Mouse (Mus musculus) midbrain, embryonic 11.5 days (tissue): ENCODE results near the gene Supt6. TPM values are rescaled to one million over a fixed set of nuclear protein-coding genes. Genes with fewer than 3 reads are reported as not detected.

Experiments
- ATAC-seq: fragments of 200-750 bp; cut with Nextera tagmentation; 2 replicates; pipeline ENCODE4 v1.8.0; 2017; ENCODE audit warnings: moderate TSS enrichment, moderate library complexity; ENCODE audit not compliant: low FRiP score
- DNase-seq: peaks from one replicate; pipeline ENCODE4 v3.0.0; 2015; ENCODE audit warnings: low spot score; ENCODE audit errors: missing footprints
- H3K27ac ChIP-seq: fragments of 300-500 bp; sonication (generic); 2 replicates; pipeline ENCODE4 v1.5.1; 2014; ENCODE audit warnings: low read depth, low read length
- H3K27me3 ChIP-seq: fragments of 300-500 bp; sonication (generic); 2 replicates; pipeline ENCODE4 v1.6.1; 2014; ENCODE audit warnings: mild to moderate bottlenecking, low read length, moderate library complexity, mixed read lengths; ENCODE audit not compliant: control insufficient read depth, insufficient read depth
- H3K36me3 ChIP-seq: fragments of 300-500 bp; sonication (generic); 2 replicates; pipeline ENCODE4 v1.6.1; 2014; ENCODE audit warnings: mild to moderate bottlenecking, low read length, moderate library complexity, mixed read lengths; ENCODE audit not compliant: control insufficient read depth, insufficient read depth
- H3K4me1 ChIP-seq: fragments of 300-500 bp; sonication (generic); 2 replicates; pipeline ENCODE4 v1.6.1; 2014; ENCODE audit warnings: low read length; ENCODE audit not compliant: control insufficient read depth, insufficient read depth
- H3K4me2 ChIP-seq: fragments of 300-500 bp; sonication (generic); 2 replicates; pipeline ENCODE4 v1.6.1; 2014; ENCODE audit warnings: mild to moderate bottlenecking, moderate library complexity
- H3K4me3 ChIP-seq: fragments of 300-500 bp; sonication (generic); 2 replicates; pipeline ENCODE4 v1.5.1; 2014; ENCODE audit warnings: low read depth, low read length
- H3K9ac ChIP-seq: fragments of 300-500 bp; sonication (generic); 2 replicates; pipeline ENCODE4 v1.6.1; 2014; ENCODE audit warnings: low read length
- H3K9me3 ChIP-seq: fragments of 300-500 bp; sonication (generic); 2 replicates; pipeline ENCODE4 v1.6.1; 2016; ENCODE audit warnings: low read length; ENCODE audit not compliant: control insufficient read depth
- WGBS: fragments of 180-500 bp; shearing (Covaris S2); extraction: QIAGEN DNeasy Blood & Tissue Kit; methylation state at CpG from one replicate; pipeline ENCODE4 v1.1.7; 2014; 5-methylcytosine and 5-hydroxymethylcytosine counted together
- microRNA-seq: library from miRNA; unstranded; fragments of <30 nt; microRNA quantifications from one replicate; pipeline ENCODE4, GENCODE M21; 2017
- polyA plus RNA-seq: library from polyadenylated mRNA; unstranded; fragments of >200 nt; fragmentation: Nextera tagmentation; extraction: Ambion mirVana; gene quantifications from 2 replicates; pipeline ENCODE4 v1.2.1, GENCODE M21; 2014

The Supt6 gene
- polyA plus RNA-seq, 1 experiment from 2014 or later, result 25.2 TPM

DNA sequence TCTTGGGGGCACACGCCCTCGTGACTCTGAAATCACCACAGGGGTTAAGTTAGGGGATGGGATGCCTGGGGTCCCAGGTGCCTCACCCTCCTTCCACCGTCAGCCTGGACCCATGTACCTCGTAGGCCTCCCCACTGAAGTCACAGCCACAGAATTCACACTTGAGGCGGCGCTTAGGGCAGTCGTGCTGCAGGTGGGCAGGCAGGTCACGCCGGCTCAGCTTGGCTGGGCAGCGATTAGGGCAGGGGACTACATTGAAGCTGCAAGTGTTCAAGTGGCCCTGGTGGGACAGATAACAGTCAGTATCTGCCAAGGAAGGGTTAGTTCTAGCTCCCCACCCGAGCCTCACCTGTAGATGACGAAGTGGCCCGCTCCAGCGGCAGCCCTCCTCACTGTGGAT is 84.6 kb downstream of the Supt6 start:
- H3K4me1 ChIP-seq, result peaks cover 24% of the 10 kb centered on the region
- DNase-seq, result no peak
- H3K27me3 ChIP-seq, result no peaks in the 10 kb centered on the region
- H3K27ac ChIP-seq, result no peak overlapping the region
- no peak overlapping the region for H3K4me2 ChIP-seq
- ATAC-seq, result no peak
- H3K4me3 ChIP-seq, result no peak overlapping the region
- no peak overlapping the region for H3K9ac ChIP-seq
- no peaks in the 10 kb centered on the region for H3K9me3 ChIP-seq
- WGBS, result 93% methylated on average over 14 of the region's 14 CpGs
- H3K36me3 ChIP-seq, result peaks cover 30% of the 10 kb centered on the region

DNA sequence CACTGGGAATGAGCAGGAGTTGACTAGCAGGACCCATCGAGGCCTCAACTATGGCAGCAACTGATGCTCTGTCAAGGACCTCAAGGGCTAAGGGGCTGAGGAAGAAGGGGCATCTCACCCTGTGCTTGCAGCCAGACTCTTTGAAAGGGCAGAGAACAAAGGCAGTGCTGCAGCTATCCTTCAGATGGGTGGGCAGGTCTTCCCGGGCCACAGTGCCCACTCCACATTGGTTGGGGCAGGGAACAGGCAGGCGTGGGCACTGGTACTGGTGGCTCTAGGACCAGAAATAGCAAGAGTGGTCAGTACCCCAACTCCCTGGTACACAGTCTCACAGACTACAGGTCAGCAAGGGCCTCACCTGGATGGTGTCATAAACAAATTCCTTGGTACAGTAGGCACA is 85.1 kb downstream of the Supt6 start:
- ATAC-seq (no peak), DNase-seq (no peak)
- no peaks in the 10 kb centered on the region for H3K27me3 ChIP-seq
- H3K4me2 ChIP-seq, result no peak overlapping the region
- WGBS, result 92% methylated on average over 3 of the region's 3 CpGs
- H3K27ac ChIP-seq, result no peak overlapping the region
- H3K9me3 ChIP-seq, result no peaks in the 10 kb centered on the region
- H3K4me3 ChIP-seq, result no peak overlapping the region
- no peak overlapping the region for H3K9ac ChIP-seq
- H3K4me1 ChIP-seq, result peaks cover 19% of the 10 kb centered on the region
- peaks cover 30% of the 10 kb centered on the region for H3K36me3 ChIP-seq

DNA sequence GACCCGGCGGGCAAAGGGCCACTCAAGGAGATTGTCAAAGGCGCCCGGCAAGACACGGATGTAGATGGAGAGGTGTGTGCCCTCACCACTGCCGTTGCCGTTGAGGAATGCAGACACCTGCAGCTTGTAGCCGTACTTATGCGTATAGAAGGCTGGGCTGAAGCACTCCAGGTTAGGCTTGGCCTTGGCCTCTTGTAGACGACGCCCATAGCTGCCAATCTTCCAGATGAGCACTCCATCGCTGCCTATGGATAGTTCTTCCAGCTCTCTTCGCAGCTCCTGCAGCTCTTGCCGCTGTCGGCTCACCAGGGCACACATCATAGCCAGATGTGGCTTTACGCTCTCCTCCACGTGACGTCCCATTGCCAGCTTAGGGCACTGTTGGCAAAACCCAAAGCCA is 85.6 kb downstream of the Supt6 start:
- WGBS, result 92% methylated on average over 18 of the region's 18 CpGs
- peaks cover 30% of the 10 kb centered on the region for H3K36me3 ChIP-seq

DNA sequence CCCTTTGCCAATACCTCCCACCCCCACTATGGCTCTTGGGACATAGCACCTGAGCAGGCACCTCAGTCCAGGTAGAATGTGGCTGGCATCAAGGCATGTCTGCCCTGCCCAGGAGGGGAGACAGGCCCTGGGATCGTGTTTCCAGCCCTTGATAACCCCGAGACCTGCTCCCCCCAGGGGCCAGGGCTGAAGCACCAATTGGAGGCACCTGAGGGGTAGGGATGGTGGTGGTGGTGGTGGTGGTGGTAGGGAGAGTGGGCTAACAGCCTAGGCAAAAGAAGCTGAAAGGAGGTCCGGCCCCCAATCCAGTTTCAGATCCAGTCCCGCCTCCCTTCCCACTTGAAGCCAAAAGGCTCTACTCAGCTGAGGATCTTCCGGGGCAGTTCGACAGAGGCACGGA is 86.2 kb downstream of the Supt6 start:
- no peak overlapping the region for H3K27ac ChIP-seq
- no peak overlapping the region for H3K9ac ChIP-seq
- no peak overlapping the region for H3K4me3 ChIP-seq
- WGBS, result 82% methylated on average over 7 of the region's 7 CpGs
- H3K9me3 ChIP-seq, result no peaks in the 10 kb centered on the region
- no peak for ATAC-seq
- H3K36me3 ChIP-seq, result peaks cover 34% of the 10 kb centered on the region
- no peak for DNase-seq
- no peaks in the 10 kb centered on the region for H3K27me3 ChIP-seq
- peaks cover 19% of the 10 kb centered on the region for H3K4me1 ChIP-seq
- H3K4me2 ChIP-seq, result no peak overlapping the region

More for the DNA sequence above, 85.6 kb downstream of the Supt6 start:
- H3K9me3 ChIP-seq, result no peaks in the 10 kb centered on the region
- no peak overlapping the region for H3K4me2 ChIP-seq
- no peaks in the 10 kb centered on the region for H3K27me3 ChIP-seq
- no peak for ATAC-seq
- peaks cover 19% of the 10 kb centered on the region for H3K4me1 ChIP-seq
- no peak for DNase-seq
- H3K4me3 ChIP-seq, result no peak overlapping the region
- no peak overlapping the region for H3K27ac ChIP-seq
- no peak overlapping the region for H3K9ac ChIP-seq

DNA sequence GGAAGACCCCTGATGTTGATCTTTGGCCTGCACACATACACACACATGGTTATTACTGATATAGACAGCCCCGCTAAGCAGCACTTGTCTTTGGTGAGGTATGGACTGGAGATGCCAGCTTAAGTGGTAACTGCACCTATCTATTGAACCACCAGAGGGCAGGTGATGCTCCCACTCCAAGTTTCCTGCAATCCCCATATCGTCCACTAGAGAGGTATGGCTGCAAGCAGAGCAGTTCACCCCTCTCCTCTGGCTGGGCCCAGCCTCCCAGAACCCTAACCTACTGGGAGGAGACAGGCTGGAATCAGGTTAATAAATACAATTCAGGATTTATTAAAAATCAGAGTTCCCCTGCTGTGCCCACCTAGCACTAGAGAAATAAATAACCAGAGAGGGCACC is 86.7 kb downstream of the Supt6 start:
- Histone ChIP-seq H3K4me3 (no peak overlapping the region), H3K36me3 (peaks cover 37% of the 10 kb centered on the region), H3K9ac (no peak overlapping the region), H3K27me3 (no peaks in the 10 kb centered on the region), H3K27ac (no peak overlapping the region), H3K9me3 (no peaks in the 10 kb centered on the region), H3K4me1 (peaks cover 19% of the 10 kb centered on the region), H3K4me2 (no peak overlapping the region)
- ATAC-seq (peak; percentile 36), DNase-seq (peak; percentile 97)
- WGBS, result 37% methylated on average over 2 of the region's 2 CpGs

Small RNA genes within 50 kb of the gene (microRNA-seq; reads per million reads assigned to microRNA genes)
- not detected for gene Mir7653

Other genes starting within 250 kb of the Supt6 start
- gene Dhrs13, start 213.7 kb downstream of the Supt6 start, polyA plus RNA-seq, result 17.4 and 18.0 TPM in 2 replicates
- gene Flot2, start 208.1 kb downstream of the Supt6 start, polyA plus RNA-seq, result 52.7 and 57.6 TPM in 2 replicates
- 39.0 and 39.6 TPM in 2 replicates for gene Eral1, start 165.6 kb downstream of the Supt6 start, polyA plus RNA-seq
- gene Fam222b, start 151.3 kb downstream of the Supt6 start, polyA plus RNA-seq, result 26.5 and 26.6 TPM in 2 replicates
- 72.0 and 79.7 TPM in 2 replicates for gene Traf4, start 80.4 kb downstream of the Supt6 start, polyA plus RNA-seq
- gene Nek8, start 69.3 kb downstream of the Supt6 start, polyA plus RNA-seq, result 6.4 and 7.1 TPM in 2 replicates
- 7.9 and 8.5 TPM in 2 replicates for gene Tlcd1, start 69.3 kb downstream of the Supt6 start, polyA plus RNA-seq
- 1,223 and 1,245 TPM in 2 replicates for gene Rpl23a, start 62.4 kb downstream of the Supt6 start, polyA plus RNA-seq
- gene Rab34, start 57.6 kb downstream of the Supt6 start, polyA plus RNA-seq, result 54.7 and 55.1 TPM in 2 replicates
- 0.99 and 1.0 TPM in 2 replicates for gene Proca1, start 52.6 kb downstream of the Supt6 start, polyA plus RNA-seq
- 55.0 and 58.5 TPM in 2 replicates for gene Sdf2, start 241 bp downstream of the Supt6 start, polyA plus RNA-seq
- 61.2 and 70.4 TPM in 2 replicates for gene 2610507B11Rik, start 15.8 kb upstream of the Supt6 start, polyA plus RNA-seq
- 0.27 and 0.37 TPM in 2 replicates for gene BC030499, start 44.9 kb upstream of the Supt6 start, polyA plus RNA-seq
- gene Spag5, start 55.5 kb upstream of the Supt6 start, polyA plus RNA-seq, result 51.5 and 57.1 TPM in 2 replicates
- 1.0 and 1.3 TPM in 2 replicates for gene Aldoc, start 77.0 kb upstream of the Supt6 start, polyA plus RNA-seq
- 50.9 and 56.3 TPM in 2 replicates for gene Pigs, start 82.4 kb upstream of the Supt6 start, polyA plus RNA-seq
- 63.4 and 71.7 TPM in 2 replicates for gene Unc119, start 97.5 kb upstream of the Supt6 start, polyA plus RNA-seq
- gene Foxn1, start 140.6 kb upstream of the Supt6 start, polyA plus RNA-seq, result not detected in 2 replicates
- gene Slc13a2, start 176.2 kb upstream of the Supt6 start, polyA plus RNA-seq, result not detected in 2 replicates
- 20.5 TPM in 2 replicates for gene Slc46a1, start 219.7 kb upstream of the Supt6 start, polyA plus RNA-seq